Mouse (Mus musculus) natural killer cell, adult 2 months (primary cell): ENCODE results near the gene D16Ertd472e.

Source experiments
- DNase-seq, 2 experiments: peaks; one replicate each; pipeline ENCODE4 v3.0.0; 2022; ENCODE audit warnings: low spot score in 2 of 2

Gene D16Ertd472e

DNA sequence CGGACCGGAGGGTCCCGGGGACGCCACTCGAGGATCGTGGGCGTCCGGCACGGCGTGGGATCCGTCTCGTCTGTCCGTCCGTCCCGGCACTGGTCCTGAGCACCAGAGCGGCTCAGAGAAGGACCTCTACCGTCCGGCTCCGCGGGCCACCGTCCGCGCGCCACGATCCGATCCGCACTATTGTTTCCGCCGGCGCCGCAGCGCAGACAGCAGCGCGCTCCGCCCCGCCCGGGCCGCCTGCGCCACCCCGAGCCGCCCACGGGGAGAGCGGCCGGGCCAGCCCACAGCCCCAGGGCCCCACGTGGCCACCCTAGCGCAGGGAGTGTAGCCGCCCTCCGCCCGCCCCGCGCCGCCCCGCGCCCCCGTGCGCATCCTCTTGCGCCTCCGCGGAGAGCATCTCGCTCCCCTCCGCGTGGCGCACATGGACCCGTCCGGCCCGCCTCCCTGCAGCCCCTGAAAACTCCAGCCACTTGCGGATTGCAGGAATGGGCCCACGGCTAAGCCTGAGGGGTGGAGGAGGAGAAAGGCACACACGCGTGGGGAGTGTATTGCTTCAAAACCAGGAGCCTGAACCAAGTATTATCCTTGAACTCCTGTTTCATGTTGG is at the start of gene D16Ertd472e:
D16Ertd472e (minus strand) TSS at position 231 of the 607 bp plus-strand sequence.
- peak; percentile 86 to 88 for DNase-seq

DNA sequence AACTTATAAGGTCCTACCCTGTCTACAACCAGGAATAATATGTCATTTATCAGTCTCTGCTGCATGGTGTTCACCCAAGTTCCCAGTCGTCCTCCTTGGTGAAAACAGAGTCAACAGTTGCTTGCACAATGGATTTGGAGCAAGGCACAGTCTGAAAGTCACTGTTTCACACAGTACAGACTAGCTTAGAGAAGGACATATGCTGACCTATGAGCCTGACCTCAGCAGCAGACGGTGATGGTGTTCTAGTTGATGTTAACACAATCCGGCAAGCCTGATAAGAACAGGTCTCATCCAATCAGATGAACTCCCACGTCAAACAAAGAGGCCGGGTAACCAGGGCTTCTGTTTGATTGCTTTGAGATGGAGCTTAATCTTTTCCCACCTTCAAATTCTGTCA is 46.2 kb upstream of the D16Ertd472e start:
- no peak for DNase-seq

DNA sequence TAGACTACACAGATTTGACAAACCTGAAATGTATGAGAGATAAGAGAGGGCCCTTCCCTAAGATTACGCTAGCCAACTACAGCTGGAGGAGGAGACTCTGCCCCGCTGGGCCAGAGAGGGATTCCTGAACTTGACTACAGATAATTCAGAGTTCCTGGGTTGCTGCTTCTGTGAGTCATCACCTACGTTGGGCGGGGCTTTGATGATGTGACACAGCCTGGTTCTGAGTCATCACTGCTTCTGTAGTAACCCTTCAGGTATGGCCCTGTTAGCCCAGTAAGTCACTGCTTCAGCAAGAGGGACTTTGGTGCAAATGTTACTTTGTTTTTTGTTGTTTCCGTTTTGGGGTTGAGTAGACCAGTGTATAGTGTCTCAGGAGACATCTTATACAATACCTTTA is 42.9 kb upstream of the D16Ertd472e start:
- DNase-seq: peak; percentile 67 to 74

DNA sequence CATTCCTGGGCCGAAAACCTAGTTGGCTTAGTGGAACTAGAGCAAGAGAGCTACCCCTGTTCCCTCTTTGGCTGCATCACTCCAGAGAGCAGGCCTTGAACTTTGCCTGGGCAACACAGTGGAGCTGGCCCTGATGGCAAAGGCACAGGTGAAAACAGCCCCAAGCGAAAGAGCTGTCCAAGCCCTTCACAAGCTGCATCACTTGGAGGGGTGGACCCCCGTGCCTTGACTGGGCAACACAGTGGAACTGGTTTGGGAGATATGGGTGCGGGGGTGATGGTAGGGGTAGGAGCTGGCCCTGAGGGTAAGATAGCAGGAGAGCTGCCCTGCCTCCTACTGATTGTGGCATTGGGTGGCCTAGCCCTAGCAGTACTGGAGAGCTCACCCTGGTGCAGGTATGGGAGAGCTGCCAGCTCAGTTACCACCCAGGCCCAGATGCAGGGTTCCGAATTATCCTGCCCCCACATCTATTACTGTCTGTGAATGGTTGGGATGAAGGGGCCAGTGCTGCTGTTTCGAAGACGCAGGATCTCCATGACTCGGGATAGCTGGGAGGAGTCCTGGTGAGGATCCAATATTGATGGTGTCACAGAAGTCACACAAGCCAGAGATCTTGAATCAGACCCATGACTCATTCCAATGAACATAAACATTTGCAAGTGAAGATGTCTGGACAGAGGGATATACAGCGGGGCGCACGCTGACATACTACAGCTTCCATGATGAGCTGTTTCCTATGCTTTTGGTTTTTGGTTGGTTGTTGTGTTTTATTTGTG is 41.4 kb upstream of the D16Ertd472e start:
- DNase-seq: no peak

DNA sequence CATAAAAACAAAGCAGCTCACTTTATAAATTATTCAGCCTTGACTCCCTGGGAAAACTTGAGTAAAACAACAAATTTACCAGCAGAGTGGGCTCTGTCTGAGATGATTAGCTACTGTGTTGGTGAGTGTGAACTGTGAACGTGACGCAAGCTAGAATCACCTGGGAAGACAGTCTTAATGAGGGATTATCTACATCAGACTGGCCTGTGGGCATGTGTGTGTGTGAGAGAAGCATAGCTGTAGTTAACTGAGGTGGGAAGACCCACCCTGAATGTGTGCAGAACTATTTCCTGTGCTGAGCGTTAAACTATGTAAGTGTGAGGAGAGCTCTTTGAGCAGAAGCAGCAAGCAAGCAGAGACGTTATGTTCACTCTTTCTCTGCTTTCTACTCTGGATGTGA is 29.7 kb upstream of the D16Ertd472e start:
- DNase-seq: peak; percentile 23 to 56

DNA sequence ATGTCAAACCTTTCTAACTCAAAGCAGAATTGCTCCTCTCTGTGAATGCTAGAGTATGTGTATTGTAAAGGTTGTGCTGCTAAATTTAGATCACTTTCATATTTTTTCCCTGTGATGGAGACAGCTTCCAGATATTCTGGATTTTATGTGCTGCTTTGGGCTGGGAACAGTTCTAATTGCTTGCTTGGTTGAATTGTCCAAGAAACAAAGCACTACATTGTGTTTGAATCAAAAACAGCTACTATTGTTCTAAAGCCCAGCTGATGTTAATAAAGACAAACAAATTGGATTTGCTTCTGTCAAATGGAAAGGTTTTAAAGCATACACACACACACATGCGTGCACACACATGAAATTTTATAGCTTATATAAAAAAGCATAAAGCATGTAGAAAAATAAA is 22.4 kb upstream of the D16Ertd472e start:
- no peak for DNase-seq

DNA sequence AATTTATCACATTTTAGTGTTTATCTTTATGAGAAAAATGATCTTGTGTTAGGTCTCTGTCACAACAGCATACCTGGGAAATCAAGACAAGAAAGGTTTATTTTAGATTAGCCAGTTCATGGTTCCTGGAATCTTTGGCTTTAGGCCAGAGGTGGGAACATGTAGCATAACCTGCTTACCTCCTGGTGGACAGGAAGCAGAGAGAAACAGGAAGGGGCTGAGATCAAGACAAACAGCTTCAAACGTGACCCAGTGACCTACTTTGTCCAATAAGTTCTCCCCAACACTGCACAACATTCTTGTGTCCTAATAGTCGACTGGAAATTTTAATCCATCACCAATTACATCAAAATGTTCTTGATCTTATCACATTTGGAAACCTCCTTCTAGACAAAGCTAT is 19.9 kb upstream of the D16Ertd472e start:
- DNase-seq: no peak

DNA sequence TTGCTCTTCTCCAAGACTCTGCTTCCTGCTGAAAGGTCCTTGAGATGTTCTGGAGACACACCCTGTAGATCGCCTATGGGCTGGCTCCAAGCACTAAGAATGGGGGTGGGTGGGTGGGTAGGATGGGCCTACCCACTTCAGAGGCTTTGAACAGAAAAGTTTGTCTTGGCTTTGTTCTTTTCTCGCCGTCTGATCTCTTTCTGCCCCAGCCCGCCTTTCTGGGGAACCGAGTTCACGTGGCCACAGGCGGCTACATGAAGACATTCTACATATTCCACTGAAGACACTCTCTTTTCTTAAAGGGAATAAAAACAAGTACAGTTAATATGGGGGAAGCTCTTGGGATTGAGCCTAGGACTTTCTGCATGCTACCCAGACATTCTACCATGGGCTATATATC is 19.3 kb upstream of the D16Ertd472e start:
- DNase-seq: no peak

DNA sequence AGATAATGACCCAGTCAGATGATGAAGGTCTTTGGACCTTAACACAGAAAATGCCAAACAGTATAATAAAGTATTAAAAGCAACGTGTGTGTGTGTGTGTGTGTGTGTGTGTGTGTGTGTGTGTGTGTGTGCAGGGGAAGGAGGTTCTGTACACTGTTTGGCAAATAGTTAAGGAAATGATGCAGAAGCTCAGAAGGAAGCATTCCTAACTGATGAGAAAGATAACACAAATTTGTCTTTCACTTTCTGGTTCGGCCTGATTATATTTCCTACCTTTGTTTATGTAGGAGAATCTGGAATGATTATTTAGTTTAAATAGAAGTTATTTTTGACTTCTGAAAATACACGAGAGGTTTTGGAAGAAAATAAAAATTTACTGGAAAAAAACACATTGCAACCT is 17.6 kb upstream of the D16Ertd472e start:
- DNase-seq: no peak

DNA sequence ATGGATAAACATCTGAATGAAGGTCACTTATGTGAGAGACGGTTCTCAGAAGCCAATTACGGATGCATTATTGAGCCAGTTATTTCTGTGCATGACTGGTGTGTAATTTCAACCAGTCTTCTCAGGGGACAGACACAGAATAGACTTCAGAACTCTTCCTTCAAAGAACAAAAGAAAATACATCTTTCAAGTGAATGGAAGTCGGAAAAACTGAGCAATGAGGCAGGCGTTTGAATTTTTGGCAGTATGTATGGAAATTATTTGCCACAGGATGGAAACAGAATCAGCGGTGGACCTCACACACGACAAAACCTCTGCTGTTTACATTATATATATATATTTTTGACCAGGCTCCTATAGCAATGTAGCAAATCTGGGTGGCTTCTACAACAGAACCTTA is 14.6 kb upstream of the D16Ertd472e start:
- no peak for DNase-seq

DNA sequence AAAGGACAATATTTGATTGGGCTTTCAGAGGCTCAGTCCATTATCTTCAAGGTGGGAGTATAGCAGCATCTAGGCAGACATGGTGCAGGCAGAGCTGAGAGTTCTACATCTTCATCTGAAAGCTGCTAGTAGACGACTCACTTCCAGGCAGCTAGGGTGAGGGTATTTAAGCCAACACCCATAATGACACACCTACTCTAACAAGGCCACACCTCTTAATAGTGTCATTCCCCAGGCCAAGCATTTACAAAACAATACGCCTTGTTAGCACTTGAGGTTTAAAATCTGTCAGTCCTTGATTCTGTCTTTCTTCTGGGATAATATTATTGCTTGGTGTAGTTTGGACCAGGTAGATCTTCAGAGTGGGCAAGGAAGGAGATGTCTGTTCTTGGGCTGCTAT is 12.3 kb upstream of the D16Ertd472e start:
- DNase-seq: no peak

DNA sequence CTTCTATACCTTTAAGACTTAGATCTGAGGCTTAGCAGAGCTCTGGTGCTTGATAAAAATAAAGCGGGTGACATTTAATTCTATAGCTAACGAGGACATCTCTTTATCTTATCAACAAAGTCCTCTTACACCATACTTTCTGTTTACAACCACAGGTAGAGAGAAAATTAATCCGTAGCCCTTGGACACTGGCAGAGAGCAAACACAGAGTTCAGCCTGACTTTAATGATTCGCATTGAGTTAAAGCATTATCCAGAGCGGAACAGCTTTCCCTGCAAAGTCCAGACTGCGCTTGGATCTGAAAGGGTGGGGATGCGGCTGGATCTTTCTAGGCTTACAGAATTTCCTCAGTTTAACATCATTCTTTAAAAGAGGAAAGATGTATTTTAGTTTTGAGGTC is 10.1 kb upstream of the D16Ertd472e start:
- DNase-seq: no peak

DNA sequence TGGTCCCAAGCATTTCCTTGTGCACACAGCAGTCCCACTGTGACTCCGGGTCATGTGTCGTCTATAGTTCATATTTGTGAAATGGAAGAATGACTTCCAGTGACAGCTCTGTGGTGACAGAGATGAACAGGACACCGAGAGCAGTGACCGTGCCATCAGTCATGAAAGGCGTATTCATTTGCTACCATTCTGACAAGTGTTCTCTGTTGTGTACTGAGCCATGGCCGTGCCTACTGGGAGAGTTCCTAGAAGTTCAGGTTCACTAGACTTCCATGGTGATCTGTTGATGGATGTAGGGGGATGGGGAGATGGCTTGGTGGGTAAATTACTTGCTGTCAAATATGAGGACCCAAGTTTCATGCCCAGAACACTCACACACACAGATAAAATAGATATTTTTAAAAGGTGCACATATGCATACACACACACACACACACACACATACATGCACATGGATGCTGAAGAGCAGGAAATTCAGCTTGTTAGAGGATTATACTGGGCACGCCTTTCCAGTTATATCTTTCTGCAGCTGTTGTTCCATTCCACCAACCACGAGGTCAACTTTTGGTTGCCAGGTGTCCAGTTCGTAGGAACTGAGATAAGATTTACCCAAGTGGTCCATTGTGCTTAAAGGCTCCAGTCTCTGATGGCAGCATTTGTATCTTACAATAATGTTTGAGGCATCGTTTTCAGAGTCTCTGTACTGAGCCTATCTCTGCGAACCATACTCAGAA is 9.3 kb upstream of the D16Ertd472e start:
- no peak for DNase-seq

DNA sequence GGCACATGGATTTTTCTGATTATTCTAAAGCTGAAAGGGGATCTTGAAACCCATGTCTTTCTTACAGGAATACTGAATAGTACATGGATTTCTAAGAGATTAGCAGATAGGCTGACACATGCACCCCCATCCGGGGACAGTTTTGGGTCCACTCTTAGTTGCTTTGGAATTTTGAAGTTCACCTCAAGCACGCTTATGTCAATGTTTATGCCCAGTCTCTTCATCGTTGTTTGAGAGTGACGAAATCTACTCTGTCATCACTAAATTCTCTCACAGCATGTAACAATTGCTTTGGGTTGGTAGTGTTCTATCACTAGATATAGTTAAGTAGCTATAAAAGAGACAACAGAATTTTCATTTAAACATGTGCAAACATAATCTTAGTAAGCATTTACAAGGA is 8.7 kb upstream of the D16Ertd472e start:
- no peak for DNase-seq

DNA sequence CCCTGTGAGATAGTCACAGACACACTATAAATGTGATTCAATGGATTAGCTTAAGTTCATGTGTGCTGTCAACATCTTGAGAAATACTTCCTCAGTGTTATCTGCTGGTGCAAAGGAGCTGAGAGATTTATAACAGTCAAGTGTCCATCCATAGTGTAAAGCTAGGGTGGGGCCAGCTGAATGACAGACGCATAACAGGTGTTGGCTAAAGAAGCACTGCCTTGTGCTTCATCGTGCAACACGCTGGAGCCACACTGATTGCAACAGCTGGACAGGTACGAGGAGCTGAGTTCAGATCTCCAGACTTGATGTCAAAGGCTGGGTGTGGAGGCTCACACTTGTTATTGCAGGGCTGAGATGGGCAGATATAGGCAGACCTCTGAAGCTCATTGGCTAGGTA is 7.5 kb upstream of the D16Ertd472e start:
- DNase-seq: no peak

DNA sequence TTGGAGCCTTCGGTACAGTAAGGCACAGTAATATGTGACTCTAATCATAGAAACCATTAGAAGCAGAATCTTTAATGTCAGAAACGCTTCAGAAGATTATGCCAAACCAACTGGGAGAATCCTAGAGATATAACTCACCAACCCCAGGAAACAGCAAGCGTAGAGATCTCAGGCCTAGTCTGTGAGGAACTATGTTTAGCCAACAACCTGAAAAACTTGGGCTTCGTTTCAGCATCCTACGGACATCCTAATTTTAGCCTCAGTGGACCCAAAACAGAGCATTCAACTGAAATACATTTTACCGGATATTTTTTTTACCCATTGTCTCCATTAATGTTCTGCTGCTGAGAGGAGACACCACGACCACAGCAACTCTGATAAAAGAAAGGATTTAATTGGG is 3.9 kb upstream of the D16Ertd472e start:
- DNase-seq: no peak

DNA sequence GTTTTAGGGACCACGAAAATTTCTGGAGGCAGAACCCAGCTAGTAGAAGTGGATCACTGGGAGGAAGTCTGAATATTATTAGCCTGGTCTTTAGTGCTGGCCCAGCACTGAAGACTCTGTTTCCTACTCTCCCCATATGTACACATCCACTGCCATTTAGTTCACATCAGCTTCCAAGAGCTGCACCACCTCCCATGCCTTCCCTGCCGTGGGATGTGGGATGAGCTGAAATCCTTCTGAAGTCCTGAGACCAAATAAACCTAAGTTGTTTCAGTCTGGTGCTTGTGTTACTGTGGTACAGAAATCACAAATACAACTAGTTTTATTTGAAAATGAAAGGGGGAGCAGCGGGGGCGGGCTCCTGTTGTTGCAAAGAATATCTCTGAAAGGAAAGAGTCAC is 2.9 kb upstream of the D16Ertd472e start:
- no peak for DNase-seq

DNA sequence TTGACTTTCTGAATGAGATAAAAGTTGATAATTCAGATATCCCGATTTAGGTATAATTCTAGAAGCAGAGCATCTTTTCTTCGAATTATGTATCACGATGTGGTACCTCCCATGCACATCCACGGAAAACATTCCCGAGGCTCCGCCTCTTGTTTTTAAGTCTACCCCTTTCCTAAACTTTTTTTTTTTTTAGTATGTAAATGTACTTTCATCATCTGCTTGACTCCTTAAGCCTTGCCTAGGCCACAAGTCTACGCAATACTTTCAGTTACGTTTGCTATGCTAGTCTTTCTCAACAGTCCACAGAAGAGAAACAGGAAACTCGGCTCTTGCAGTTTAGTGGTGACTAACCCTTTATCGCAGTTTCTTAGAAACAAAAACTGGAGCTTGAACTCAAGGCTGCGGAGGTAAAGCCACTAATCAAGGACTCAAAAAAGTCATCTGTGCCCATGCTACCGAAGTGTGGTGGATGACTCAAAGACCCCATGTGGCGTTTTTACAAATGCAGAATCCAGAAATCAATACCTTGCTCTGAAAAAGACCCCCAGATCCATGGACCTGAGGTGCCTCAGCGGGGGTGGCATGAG is 670 bp upstream of the D16Ertd472e start:
- DNase-seq: peak; percentile 62 to 76

DNA sequence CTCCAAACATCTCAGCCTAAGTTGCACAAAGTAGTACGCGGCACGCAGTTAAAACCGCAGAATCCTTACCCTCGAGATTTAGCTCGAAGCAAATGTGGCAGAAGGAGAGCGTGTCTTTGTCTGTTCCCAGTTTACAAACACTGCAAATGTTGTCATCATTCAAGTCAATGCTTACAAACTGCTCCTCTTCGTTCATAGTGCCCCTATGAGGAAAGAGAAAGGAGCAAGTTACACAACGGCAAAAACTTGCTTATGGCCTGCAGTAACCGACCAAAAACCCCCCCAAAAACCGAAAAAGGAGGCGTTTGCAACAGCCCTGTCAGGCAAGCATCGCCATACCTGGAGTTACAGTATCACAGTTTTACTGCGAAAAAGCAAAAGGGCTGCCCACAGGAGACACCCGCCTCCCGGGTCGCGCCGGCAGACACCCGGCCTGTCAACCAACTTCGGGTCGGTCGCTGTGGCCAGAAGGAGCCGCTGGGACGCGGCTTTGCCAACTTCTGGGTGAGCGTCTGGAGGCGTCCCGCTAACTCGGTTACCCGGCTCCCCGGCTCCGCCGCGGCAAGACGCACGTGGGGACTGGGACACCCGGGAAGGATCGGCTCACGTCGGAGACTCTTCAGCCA is 543 bp downstream of the D16Ertd472e start:
- DNase-seq: peak in 1 of 2 experiments; percentile 3

DNA sequence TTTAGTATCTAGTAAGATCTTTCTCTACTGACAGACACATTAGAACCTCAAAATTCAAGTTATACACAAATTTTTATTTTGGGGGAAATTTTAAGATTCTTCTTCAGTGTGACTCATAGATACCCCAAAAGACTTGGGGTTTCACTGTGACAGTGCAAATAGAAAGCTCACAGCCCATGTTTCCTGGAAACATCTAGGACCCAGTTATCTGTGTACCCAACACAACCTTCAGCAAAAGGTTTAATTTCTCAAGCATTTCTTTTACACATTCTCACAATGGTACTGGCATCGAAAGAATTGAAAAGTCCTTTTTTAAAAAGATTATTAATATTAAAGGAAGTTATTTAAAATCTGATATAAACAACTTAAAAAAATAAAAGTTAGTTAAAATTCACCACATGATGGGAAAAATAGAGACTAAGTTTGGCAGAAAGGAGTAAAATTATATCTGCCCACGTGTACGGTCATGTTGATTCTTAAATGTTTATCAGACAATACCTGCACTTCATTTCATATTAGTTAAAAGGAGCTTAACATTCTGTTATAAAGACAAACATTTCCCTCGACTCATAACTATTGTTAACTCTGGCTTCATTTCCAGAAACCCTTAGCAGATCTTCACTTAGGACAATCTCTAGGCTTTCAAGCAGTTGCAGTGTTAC is 1.2 kb downstream of the D16Ertd472e start:
- DNase-seq: no peak

DNA sequence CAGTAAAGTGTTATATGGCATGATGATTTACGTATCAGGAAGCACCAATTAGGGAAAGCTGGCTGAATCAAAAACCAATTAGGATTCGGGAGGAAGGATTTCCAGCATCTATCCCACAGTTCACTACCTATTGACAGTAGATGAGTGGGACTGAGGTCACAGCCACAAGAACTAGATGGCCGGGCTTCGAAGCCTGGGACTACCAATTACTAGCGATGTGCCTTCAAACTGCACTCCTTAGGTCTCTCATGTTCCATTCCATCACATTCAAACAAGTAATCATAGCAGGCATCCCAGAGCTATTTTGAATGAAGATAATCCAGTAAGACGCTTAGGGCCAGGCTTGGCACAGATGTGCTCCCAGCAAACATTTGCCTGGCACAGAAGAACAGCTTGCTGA is 2.3 kb downstream of the D16Ertd472e start:
- no peak for DNase-seq

DNA sequence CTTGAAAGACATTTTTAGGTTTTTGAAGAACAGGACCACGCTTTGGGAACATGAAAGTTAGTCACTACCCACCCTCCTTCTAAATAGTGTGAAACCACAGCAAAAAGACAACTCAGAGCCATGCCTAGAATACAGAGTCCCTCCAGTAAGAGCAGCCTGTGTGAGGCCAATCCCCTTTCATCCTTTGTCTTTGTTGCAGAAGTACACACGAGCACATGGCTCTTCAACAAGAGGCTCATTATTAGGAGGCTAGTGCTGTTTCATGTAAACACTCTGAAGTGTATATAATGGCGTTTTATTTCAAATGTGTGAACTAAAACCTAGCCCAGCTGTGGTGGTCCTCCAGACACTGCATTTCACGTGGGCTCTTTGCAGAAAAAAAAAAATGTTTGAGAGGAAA is 3.5 kb downstream of the D16Ertd472e start:
- peak; percentile 11 to 29 for DNase-seq
